ENCODE assay signal across 12 mouse cellular contexts in the genomic region with DNA sequence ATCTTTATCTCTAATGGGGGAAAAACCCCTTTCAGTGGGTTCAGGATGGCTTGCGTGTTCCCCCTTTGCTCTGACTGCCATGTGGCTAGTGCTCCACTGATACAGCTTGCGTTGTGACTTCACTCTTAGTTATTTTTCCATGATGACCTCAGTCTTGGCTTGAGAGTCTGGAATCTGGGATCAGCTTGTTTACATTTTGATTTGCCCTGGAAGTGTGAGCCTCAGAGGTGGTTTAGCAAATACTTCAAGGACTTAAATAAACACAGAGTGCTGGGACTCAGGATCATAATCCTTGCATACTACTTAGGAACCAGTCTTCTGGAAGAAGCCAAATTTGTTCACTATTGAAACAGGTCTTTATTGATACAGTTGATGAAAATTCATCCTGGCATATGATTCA. TPM values are rescaled to one million over a fixed set of nuclear protein-coding genes. Genes with fewer than 3 reads are reported as not detected.
DNase-seq lines count a peak whose midpoint lies in the region; ATAC-seq and TF ChIP-seq lines count a peak whose summit lies in the region.
"Had no signal": no experiment of that assay in that cellular context is flagged by ENCODE, and none has a peak within 500 bp of the region (broad histone marks: within the 10 kb centered on the region; RNA-seq: fewer than 3 reads in every experiment).

No protein-coding gene starts in this region.

- peak; percentile 42; the same call in 1 of the 2 replicates for ATAC-seq in intestine, embryonic 16.5 days
- ATAC-seq in stomach, embryonic 16.5 days (ENCODE audit: insufficient read depth, low FRiP score), result peak; percentile 75
- ATAC-seq: hindbrain, postnatal 0 days had no signal

- no peak overlapping the region for H3K4me2 ChIP-seq in intestine, embryonic 16.5 days (ENCODE audit: low read depth, low read length)
- H3K4me2 ChIP-seq in stomach, embryonic 16.5 days (ENCODE audit: low read depth, low read length), result no peak overlapping the region

- H3K27ac ChIP-seq in left cerebral cortex, adult 2 months, result peak overlapping the region; percentile 21; the same call in 1 of the 2 replicates
- H3K27ac ChIP-seq in heart, adult 2 months, result peak overlapping the region; percentile 29
- H3K27ac ChIP-seq in intestine, embryonic 16.5 days (ENCODE audit: low read length), result no peak overlapping the region
- no peak overlapping the region for H3K27ac ChIP-seq in stomach, embryonic 16.5 days (ENCODE audit: low read length)
- H3K27ac ChIP-seq: hindbrain, postnatal 0 days had no signal

- no peak for TF ChIP-seq CTCF in left cerebral cortex, adult 2 months (IDR thresholded peaks at IDR 0.05)
- no peak for TF ChIP-seq CTCF in heart, adult 2 months (IDR thresholded peaks at IDR 0.05)

- peaks cover 3% of the 10 kb centered on the region for H3K4me1 ChIP-seq in heart, adult 2 months (ENCODE audit: control insufficient read depth, insufficient read depth, low read length)
- no peaks in the 10 kb centered on the region for H3K4me1 ChIP-seq in intestine, embryonic 16.5 days (ENCODE audit: control insufficient read depth, insufficient read depth, low read length)
- H3K4me1 ChIP-seq in stomach, embryonic 16.5 days (ENCODE audit: control insufficient read depth, insufficient read depth, low read length), result peaks cover 4% of the 10 kb centered on the region; the same call in 1 of the 2 replicates

- H3K9me3 ChIP-seq in intestine, embryonic 16.5 days (ENCODE audit: control insufficient read depth, low read length), result no peaks in the 10 kb centered on the region
- H3K9me3 ChIP-seq in stomach, embryonic 16.5 days (replicated peaks; ENCODE audit: control insufficient read depth, low read length), result no peaks in the 10 kb centered on the region

- H3K79me2 ChIP-seq in heart, adult 2 months (replicated peaks; ENCODE audit: control insufficient read depth, insufficient read depth, low read length), result no peaks in the 10 kb centered on the region

- no peaks in the 10 kb centered on the region for H3K27me3 ChIP-seq in heart, adult 2 months (ENCODE audit: control insufficient read depth, insufficient read depth, low read length)
- H3K27me3 ChIP-seq in intestine, embryonic 16.5 days (replicated peaks; ENCODE audit: control insufficient read depth, insufficient read depth, low read length), result no peaks in the 10 kb centered on the region
- no peaks in the 10 kb centered on the region for H3K27me3 ChIP-seq in stomach, embryonic 16.5 days (ENCODE audit: control insufficient read depth, insufficient read depth, low read length)
- H3K27me3 ChIP-seq: CH12.LX had no signal

- TF ChIP-seq POLR2A in heart, adult 2 months (IDR thresholded peaks at IDR 0.05; ENCODE audit: insufficient read depth, low read depth, low read length), result no peak

- no peak for TF ChIP-seq EP300 in heart, adult 2 months (IDR thresholded peaks at IDR 0.05; ENCODE audit: insufficient read depth, low read depth, low read length)

- intact Hi-C loops in left cerebral cortex, adult 2 months (cut with DNase I), result no loop called here
- intact Hi-C loops in heart, adult 2 months (cut with DNase I), result no loop called here

- 15% methylated on average over 2 of the region's 2 CpGs for WGBS in heart, adult 2 months
- 44% methylated on average over 2 of the region's 2 CpGs for WGBS in intestine, embryonic 16.5 days
- 29% methylated on average over 2 of the region's 2 CpGs for WGBS in stomach, embryonic 16.5 days

- DNase-seq in left cerebral cortex, adult 2 months (ENCODE audit: extremely low spot score in 1 of 2, low spot score in 2 of 2), result no peak
- DNase-seq in left cerebral cortex, adult 18-20 months (ENCODE audit: low spot score in 2 of 2), result no peak
- DNase-seq in heart, adult 2 months, result peak in 1 of 2 experiments; percentile 14
- no peak for DNase-seq in thymus, postnatal 14 days
- DNase-seq in frontal cortex, postnatal 10 days (ENCODE audit: low spot score in 2 of 2), result no peak
- no peak for DNase-seq in thymus, adult 18-20 months
- DNase-seq: cerebellum, postnatal 25 days; right cerebral cortex, postnatal 4 days had no signal

- H3K36me3 ChIP-seq in heart, adult 2 months (ENCODE audit: control insufficient read depth, insufficient read depth, low read length), result no peaks in the 10 kb centered on the region
- H3K36me3 ChIP-seq in intestine, embryonic 16.5 days (ENCODE audit: control insufficient read depth, insufficient read depth, low read length), result no peaks in the 10 kb centered on the region
- H3K36me3 ChIP-seq in stomach, embryonic 16.5 days (ENCODE audit: control insufficient read depth, insufficient read depth, low read length), result no peaks in the 10 kb centered on the region

- H3K9ac ChIP-seq in heart, adult 2 months (ENCODE audit: low read depth, low read length), result no peak overlapping the region
- no peak overlapping the region for H3K9ac ChIP-seq in intestine, embryonic 16.5 days (ENCODE audit: low read depth, low read length)
- H3K9ac ChIP-seq in stomach, embryonic 16.5 days (ENCODE audit: low read length), result no peak overlapping the region

- no peak overlapping the region for H3K4me3 ChIP-seq in left cerebral cortex, adult 2 months
- H3K4me3 ChIP-seq in heart, adult 2 months, result no peak overlapping the region
- H3K4me3 ChIP-seq in intestine, embryonic 16.5 days (ENCODE audit: low read length), result no peak overlapping the region
- H3K4me3 ChIP-seq in stomach, embryonic 16.5 days (replicated peaks; ENCODE audit: low read length), result no peak overlapping the region

RNA-seq across cellular contexts. Expression of a gene that starts 23.8 kb away (rescaled TPM):
- 100 to 1,000 TPM; 178 to 182 TPM for total RNA-seq in left cerebral cortex, adult 2 months (2021)
- total RNA-seq in left cerebral cortex, adult 18-20 months (2021), result 100 to 1,000 TPM; 170 to 178 TPM
- 1 to 10 TPM; 4.3 to 6.1 TPM for total RNA-seq in heart, adult 2 months (2021)
- polyA plus RNA-seq in heart, adult 2 months (2012; rRNA removed), result 1.6 and 2.1 TPM in 2 replicates
- polyA plus RNA-seq in intestine, embryonic 16.5 days (2015; fragmentation: Nextera tagmentation; extraction: Ambion mirVana), result 1.6 and 1.9 TPM in 2 replicates
- 2.6 and 2.8 TPM in 2 replicates for polyA plus RNA-seq in stomach, embryonic 16.5 days (2015; fragmentation: Nextera tagmentation; extraction: Ambion mirVana)

Comparison
In these comparisons a context has a peak if more than half of its experiments do, and no peak if none do; other contexts are left out.
1. H3K27ac ChIP-seq: peak in left cerebral cortex, adult 2 months (single experiment) and heart, adult 2 months (single experiment); none in intestine, embryonic 16.5 days (single experiment) and stomach, embryonic 16.5 days (single experiment).
2. RNA of a gene that starts 23.8 kb away (total RNA-seq): 178 to 182 TPM in left cerebral cortex, adult 2 months and 170 to 178 TPM in left cerebral cortex, adult 18-20 months; 4.3 to 6.1 TPM in heart, adult 2 months; every median in the first group is over 10 times any median in the second.